Mouse (Mus musculus) lung, adult 2 months (tissue): ENCODE measurements around the gene Gzme.

ENCODE experiments used
- CTCF ChIP-seq: fragments of 200-500 bp; IDR thresholded peaks from 2 replicates; pipeline ENCODE4 v1.5.1; 2011; ENCODE audit warnings: mild to moderate bottlenecking, low read length, control low read depth; ENCODE audit not compliant: insufficient read depth
- POLR2A ChIP-seq: fragments of 200-500 bp; IDR thresholded peaks from 2 replicates; pipeline ENCODE4 v1.6.1; 2011; ENCODE audit warnings: low read depth, mild to moderate bottlenecking, control low read depth, low read length, borderline replicate concordance; ENCODE audit errors: extremely low read depth

GRCm38 (mm10) chr14:56093353-56093752 is 27.1 kb downstream of the Gzme start:
- TF ChIP-seq CTCF: no peak
- TF ChIP-seq POLR2A: no peak
